Mouse (Mus musculus) kidney, postnatal 10 days (tissue): ENCODE data around the gene Gm49354.
"Not testable (repeated sequence)": the region's sequence is repeated elsewhere in the genome, so short reads cannot be mapped to it uniquely, and the experiment has no call there.

ENCODE experiments used
- DNase-seq: peaks from one replicate; pipeline ENCODE4 v3.0.0; 2021; ENCODE audit warnings: mixed read lengths

Gm49354 gene

GRCm38 (mm10) chr13:59782145-59782544 lies at the start of gene Gm49354:
TSS of gene Gm49354 (minus strand) at chr13:59782245.
- DNase-seq: no peak

- DNase-seq: peak; percentile 34
Observed at GRCm38 (mm10) chr13:59825966-59826365, 43.9 kb upstream of the Gm49354 start.

- peak; percentile 97 for DNase-seq
Observed at GRCm38 (mm10) chr13:59822507-59823462, 40.7 kb upstream of the Gm49354 start, which contains the start of gene Tut7. TSS of gene Tut7 (minus strand) at chr13:59823147.

GRCm38 (mm10) chr13:59820836-59821235 lies 38.8 kb upstream of the Gm49354 start:
- no peak for DNase-seq

GRCm38 (mm10) chr13:59820114-59820513 lies 38.1 kb upstream of the Gm49354 start:
- DNase-seq: peak; percentile 48

- DNase-seq: no peak
Observed at GRCm38 (mm10) chr13:59817352-59817751, 35.3 kb upstream of the Gm49354 start.

- DNase-seq: no peak
Observed at GRCm38 (mm10) chr13:59814109-59814591, 32.1 kb upstream of the Gm49354 start.

- DNase-seq: no peak
Observed at GRCm38 (mm10) chr13:59811581-59811980, 29.5 kb upstream of the Gm49354 start.

GRCm38 (mm10) chr13:59801000-59801399 lies 19.0 kb upstream of the Gm49354 start:
- peak; percentile 19 for DNase-seq

GRCm38 (mm10) chr13:59800077-59800476 lies 18.0 kb upstream of the Gm49354 start:
- DNase-seq: no peak

- no peak for DNase-seq
Observed at GRCm38 (mm10) chr13:59798306-59798705, 16.3 kb upstream of the Gm49354 start.

- no peak for DNase-seq
Observed at GRCm38 (mm10) chr13:59796466-59796848, 14.4 kb upstream of the Gm49354 start.

- no peak for DNase-seq
Observed at GRCm38 (mm10) chr13:59795807-59796465, 13.9 kb upstream of the Gm49354 start.

- no peak for DNase-seq
Observed at GRCm38 (mm10) chr13:59794786-59795185, 12.7 kb upstream of the Gm49354 start.

GRCm38 (mm10) chr13:59779744-59780264 lies 2.2 kb downstream of the Gm49354 start:
- not testable (repeated sequence) for DNase-seq

GRCm38 (mm10) chr13:59779213-59779612 lies 2.8 kb downstream of the Gm49354 start:
- DNase-seq: peak; percentile 28

- no peak for DNase-seq
Observed at GRCm38 (mm10) chr13:59775168-59775567, 6.9 kb downstream of the Gm49354 start.

- peak; percentile 89 for DNase-seq
Observed at GRCm38 (mm10) chr13:59771257-59771656, 10.8 kb downstream of the Gm49354 start.

GRCm38 (mm10) chr13:59770847-59771246 lies 11.2 kb downstream of the Gm49354 start:
- no peak for DNase-seq

- DNase-seq: peak; percentile 90
Observed at GRCm38 (mm10) chr13:59770164-59770562, 11.9 kb downstream of the Gm49354 start.

- DNase-seq: peak; percentile 99
Observed at GRCm38 (mm10) chr13:59769296-59770163, 12.5 kb downstream of the Gm49354 start, which contains the start of gene Isca1. TSS of gene Isca1 (minus strand) at chr13:59769810.

- DNase-seq: no peak
Observed at GRCm38 (mm10) chr13:59768531-59768930, 13.5 kb downstream of the Gm49354 start.
